Mouse (Mus musculus): ENCODE data around the gene Camkv.

Camkv gene

GRCm38 (mm10) chr9:107923956-107924355, 11.5 kb upstream of the Camkv start:
- no peak for DNase-seq

GRCm38 (mm10) chr9:107925251-107925650, 10.2 kb upstream of the Camkv start:
- no peak for DNase-seq

- no peak for DNase-seq
Observed at GRCm38 (mm10) chr9:107926920-107927420, 8.5 kb upstream of the Camkv start.

- no peak for DNase-seq
Observed at GRCm38 (mm10) chr9:107927749-107928148, 7.7 kb upstream of the Camkv start.

GRCm38 (mm10) chr9:107928169-107928568, 7.3 kb upstream of the Camkv start, which contains the start of gene Actl11:
Gene Actl11, plus strand, starts transcription at chr9:107928469.
- DNase-seq, result no peak

GRCm38 (mm10) chr9:107932221-107932620, 3.3 kb upstream of the Camkv start:
- no peak for DNase-seq

GRCm38 (mm10) chr9:107934146-107934545, 1.3 kb upstream of the Camkv start:
- peak; percentile 78 for DNase-seq

GRCm38 (mm10) chr9:107935790-107936214, 328 bp downstream of the Camkv start:
- peak; percentile 62 for DNase-seq

GRCm38 (mm10) chr9:107936215-107936822, 845 bp downstream of the Camkv start:
- peak; percentile 43 for DNase-seq

- DNase-seq, result no peak
Observed at GRCm38 (mm10) chr9:107936831-107937230, 1.4 kb downstream of the Camkv start.

GRCm38 (mm10) chr9:107947241-107948194, 12.0 kb downstream of the Camkv start:
- no peak for DNase-seq

GRCm38 (mm10) chr9:107949184-107949921, 13.9 kb downstream of the Camkv start:
- no peak for DNase-seq

- DNase-seq, result no peak
Observed at GRCm38 (mm10) chr9:107949922-107950235, 14.4 kb downstream of the Camkv start, which contains the start of gene Traip. Gene Traip, plus strand, starts transcription at chr9:107950136.

- DNase-seq, result peak; percentile 97
Observed at GRCm38 (mm10) chr9:107950460-107951355, 15.2 kb downstream of the Camkv start.

- DNase-seq, result no peak
Observed at GRCm38 (mm10) chr9:107955613-107956289, 20.3 kb downstream of the Camkv start.

GRCm38 (mm10) chr9:107957141-107957540, 21.7 kb downstream of the Camkv start:
- DNase-seq, result no peak

GRCm38 (mm10) chr9:107959896-107960295, 24.4 kb downstream of the Camkv start:
- DNase-seq, result no peak

GRCm38 (mm10) chr9:107960928-107961327, 25.5 kb downstream of the Camkv start:
- DNase-seq, result peak; percentile 16

GRCm38 (mm10) chr9:107961351-107961762, 25.9 kb downstream of the Camkv start:
- DNase-seq, result peak; percentile 45

GRCm38 (mm10) chr9:107961881-107962280, 26.4 kb downstream of the Camkv start:
- DNase-seq, result peak; percentile 41

- DNase-seq, result no peak
Observed at GRCm38 (mm10) chr9:107962916-107963315, 27.4 kb downstream of the Camkv start.

Measured in retina, postnatal 1 day (tissue).